Mouse (Mus musculus) bone marrow, adult 2 months (tissue): ENCODE measurements at regions not wholly inside any gene's neighbourhood (a gene's known extent, or its start where the extent isn't known, plus 50 kb on each side); places are given as distances from the start of the nearest gene placed in this dataset.

Experiments
- H3K27ac ChIP-seq: fragments of 200-500 bp; 2 replicates; pipeline ENCODE4 v1.5.1; 2012; ENCODE audit warnings: low read depth, mild to moderate bottlenecking, control low read depth, inconsistent platforms, low read length; ENCODE audit not compliant: control insufficient read depth, poor library complexity, insufficient read depth
- H3K4me1 ChIP-seq: fragments of 200-500 bp; 2 replicates; pipeline ENCODE4 v1.6.1; 2011; ENCODE audit warnings: low read length; ENCODE audit not compliant: control insufficient read depth, insufficient read depth
- H3K4me3 ChIP-seq: fragments of 200-500 bp; replicated peaks from 2 replicates; pipeline ENCODE3; 2011; ENCODE audit warnings: mild to moderate bottlenecking, low read depth, low read length, control low read depth; ENCODE audit not compliant: control insufficient read depth
- CTCF ChIP-seq: fragments of 200-500 bp; IDR thresholded peaks from 2 replicates; pipeline ENCODE4 v1.5.1; 2011; ENCODE audit warnings: low read length, control low read depth; ENCODE audit not compliant: control insufficient read depth, insufficient read depth
- POLR2A ChIP-seq: fragments of 200-500 bp; IDR thresholded peaks from 2 replicates; pipeline ENCODE4 v1.6.1; 2011; ENCODE audit warnings: low read depth, mild to moderate bottlenecking, control low read depth, low read length, borderline replicate concordance; ENCODE audit not compliant: control insufficient read depth
- WGBS: fragments of 180-500 bp; shearing (Covaris S2); methylation state at CpG from one replicate; pipeline ENCODE4 v1.1.7; 2018; 5-methylcytosine and 5-hydroxymethylcytosine counted together

DNA sequence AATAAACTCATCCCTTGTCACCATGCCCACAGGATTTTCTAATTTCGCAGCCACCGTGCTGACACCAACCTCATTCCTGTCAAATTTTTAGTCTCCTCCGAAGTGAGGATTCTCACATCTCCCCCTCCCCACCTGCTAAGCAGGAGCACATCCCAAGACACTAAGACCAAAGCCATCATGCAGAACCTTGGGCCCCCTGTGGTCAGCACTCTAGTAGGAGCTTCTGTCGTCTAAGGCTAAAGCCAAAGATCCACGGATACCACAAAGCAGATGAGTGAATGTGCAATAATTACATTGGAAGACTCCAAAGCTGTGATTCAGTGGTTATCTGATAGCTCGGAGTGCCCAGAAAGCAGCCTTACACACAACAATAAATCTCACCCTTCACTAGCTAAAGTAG is 283.5 kb downstream of the Basp1 start:
- H3K27ac ChIP-seq = no peak overlapping the region

DNA sequence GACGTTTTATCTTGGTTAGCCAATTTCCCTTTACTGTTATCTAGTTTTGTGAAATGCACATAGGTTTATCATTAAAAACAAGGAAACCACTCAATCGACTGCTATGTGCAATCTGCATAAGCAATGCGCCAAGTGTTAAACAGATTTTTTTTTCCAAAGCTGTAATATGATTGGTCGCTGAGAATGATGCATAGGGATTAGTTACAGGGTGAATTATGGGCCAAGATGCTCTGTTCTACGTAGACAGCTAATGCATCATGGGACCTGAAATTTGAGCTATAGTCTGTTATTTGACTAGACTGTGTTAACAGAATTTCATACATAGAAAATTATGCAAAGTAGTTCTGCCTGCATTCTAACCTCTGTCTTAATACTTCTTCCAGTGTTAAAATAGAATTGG is 284.0 kb downstream of the Basp1 start:
- no peak overlapping the region for H3K27ac ChIP-seq
- H3K4me1 ChIP-seq = no peaks in the 10 kb centered on the region
- WGBS = 68% methylated on average over 5 of the region's 5 CpGs
- no peak for TF ChIP-seq POLR2A
- no peak for TF ChIP-seq CTCF
- H3K4me3 ChIP-seq = no peak overlapping the region

More for the DNA sequence above, 283.5 kb downstream of the Basp1 start:
- Histone ChIP-seq H3K4me3 (no peak overlapping the region), H3K4me1 (no peaks in the 10 kb centered on the region)
- no peak for TF ChIP-seq CTCF
- no peak for TF ChIP-seq POLR2A
- WGBS = 76% methylated on average over 6 of the region's 6 CpGs

DNA sequence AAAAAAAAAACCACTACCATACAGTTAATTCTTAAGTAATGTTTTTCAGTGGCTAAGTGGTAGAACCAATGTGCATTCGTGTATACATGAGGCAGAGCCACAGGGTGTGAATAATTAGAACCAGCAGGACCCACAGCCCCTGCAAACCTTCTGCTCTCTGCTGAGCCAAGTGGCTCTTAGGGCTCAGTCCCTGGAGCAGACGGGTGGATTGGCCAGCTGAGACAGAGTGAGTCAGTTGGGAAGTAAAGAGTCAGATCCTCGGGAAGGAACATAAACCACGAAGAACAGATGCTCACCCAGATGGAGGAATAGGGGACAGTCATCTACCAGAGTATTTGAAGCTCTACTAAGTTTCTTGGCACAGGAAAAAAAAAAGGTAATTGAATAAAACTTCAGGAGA is 293.1 kb downstream of the Basp1 start:
- H3K27ac ChIP-seq = no peak overlapping the region
- TF ChIP-seq POLR2A (no peak), CTCF (no peak)
- H3K4me3 ChIP-seq = no peak overlapping the region
- H3K4me1 ChIP-seq = no peaks in the 10 kb centered on the region
- WGBS = 58% methylated on average over 4 of the region's 4 CpGs

DNA sequence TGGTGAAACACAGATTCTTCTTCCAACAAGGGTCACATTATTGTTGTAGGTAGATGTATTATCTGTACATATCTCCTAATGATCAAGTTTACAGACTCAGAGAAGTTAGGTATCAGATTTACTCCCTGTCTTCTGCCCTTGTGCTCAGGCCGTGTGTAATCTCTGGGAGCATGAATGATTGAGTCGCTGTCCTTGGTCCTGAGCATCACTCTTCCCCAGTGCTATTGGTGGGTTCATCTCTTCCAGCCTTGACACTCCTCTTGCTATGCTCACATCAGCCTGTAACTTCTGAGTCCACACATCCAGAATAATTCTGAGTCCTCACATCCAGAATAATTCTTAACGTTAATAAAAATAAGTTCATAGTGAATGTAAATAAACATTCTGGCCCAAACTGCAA is 295.6 kb downstream of the Basp1 start:
- 38% methylated on average over 3 of the region's 3 CpGs for WGBS
- no peaks in the 10 kb centered on the region for H3K4me1 ChIP-seq
- no peak for TF ChIP-seq CTCF
- TF ChIP-seq POLR2A = no peak
- no peak overlapping the region for H3K27ac ChIP-seq
- no peak overlapping the region for H3K4me3 ChIP-seq

DNA sequence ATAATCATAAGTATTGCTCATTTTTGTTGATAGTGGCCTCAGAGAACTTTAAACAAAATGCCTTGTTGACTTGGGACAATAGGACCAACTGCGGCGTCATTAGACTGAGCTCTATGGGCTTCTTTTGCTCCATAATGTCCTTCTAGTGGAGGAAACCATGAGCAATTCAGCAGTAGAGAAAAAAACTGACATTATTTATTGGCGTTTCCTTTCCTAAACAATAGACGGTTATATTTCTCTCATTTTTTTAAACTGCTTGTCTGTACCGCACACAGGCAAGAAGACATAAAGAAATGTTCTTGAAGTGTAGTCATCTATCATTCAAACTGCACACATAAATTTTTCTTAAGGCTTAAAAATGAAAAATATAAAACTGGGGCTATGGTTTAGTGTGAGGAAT is 310.8 kb downstream of the Basp1 start:
- WGBS = 39% methylated on average over 5 of the region's 5 CpGs
- no peak overlapping the region for H3K27ac ChIP-seq
- no peak overlapping the region for H3K4me3 ChIP-seq
- H3K4me1 ChIP-seq = no peaks in the 10 kb centered on the region
- TF ChIP-seq POLR2A = no peak
- no peak for TF ChIP-seq CTCF

DNA sequence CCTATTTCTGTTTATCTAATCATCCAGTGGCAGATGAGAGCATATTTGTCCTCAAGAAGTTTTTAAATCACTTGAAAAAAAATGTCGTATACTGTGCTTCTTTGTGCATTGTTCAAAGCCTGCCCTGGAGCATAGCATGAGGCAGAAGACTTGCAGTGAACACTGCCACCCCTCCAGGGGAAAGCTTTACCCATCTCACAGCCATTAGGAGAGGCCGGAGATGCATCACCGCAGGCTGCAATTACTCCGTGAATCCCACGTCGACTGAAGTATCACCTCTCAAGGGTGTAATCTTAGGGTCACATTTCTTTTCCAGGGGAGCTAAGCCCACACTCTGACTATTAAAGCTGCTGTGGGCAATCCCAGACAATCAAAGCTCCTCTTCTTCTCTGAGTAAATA is 319.8 kb downstream of the Basp1 start:
- Histone ChIP-seq H3K4me1 (no peaks in the 10 kb centered on the region), H3K4me3 (no peak overlapping the region), H3K27ac (no peak overlapping the region)
- 61% methylated on average over 6 of the region's 6 CpGs for WGBS
- TF ChIP-seq POLR2A (no peak), CTCF (no peak)

DNA sequence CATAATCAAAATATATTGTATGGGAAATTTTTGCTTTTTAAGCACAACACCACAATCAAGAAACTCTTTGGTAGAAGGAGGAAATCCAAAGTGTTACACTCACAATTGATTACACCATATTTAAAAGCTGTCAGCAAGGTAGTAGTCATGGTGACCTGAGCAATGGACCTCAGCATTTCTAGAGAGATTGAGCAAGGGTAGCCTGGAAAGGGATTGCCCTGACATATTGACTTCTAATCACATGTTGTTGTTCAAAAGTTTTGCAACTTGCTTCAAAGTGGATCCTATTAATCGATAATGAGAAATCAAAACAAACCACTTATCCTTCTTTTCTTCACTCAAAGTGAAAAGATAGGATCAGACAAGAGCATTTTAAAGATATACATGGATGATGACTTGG is 343.9 kb downstream of the Basp1 start:
- WGBS = 80% methylated on average over 1 of the region's 1 CpGs
- no peak for TF ChIP-seq POLR2A
- no peak for TF ChIP-seq CTCF
- H3K4me1 ChIP-seq = no peaks in the 10 kb centered on the region

DNA sequence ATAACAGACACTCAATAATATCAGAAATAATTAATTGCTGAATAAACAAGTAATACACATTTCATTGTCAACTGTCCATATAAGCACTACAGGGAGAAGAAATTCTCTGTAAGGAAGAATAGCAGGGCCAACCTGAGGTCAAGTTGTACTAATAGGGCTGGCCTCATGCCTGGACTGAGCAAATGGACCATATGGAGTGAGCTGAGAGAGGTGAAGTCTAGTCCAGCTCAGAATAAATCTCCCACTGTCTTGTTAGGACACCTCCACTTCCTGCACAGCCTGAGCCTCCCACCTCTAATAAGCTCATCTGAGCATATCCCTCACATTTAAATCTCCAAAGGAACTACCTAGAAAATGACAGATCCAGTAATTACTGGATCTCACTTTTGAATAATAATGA is 354.2 kb downstream of the Basp1 start:
- no peaks in the 10 kb centered on the region for H3K4me1 ChIP-seq
- no peak overlapping the region for H3K27ac ChIP-seq
- H3K4me3 ChIP-seq = no peak overlapping the region
- TF ChIP-seq POLR2A = no peak
- TF ChIP-seq CTCF = no peak

More for the DNA sequence above, 343.9 kb downstream of the Basp1 start:
- no peak overlapping the region for H3K4me3 ChIP-seq
- H3K27ac ChIP-seq = no peak overlapping the region

DNA sequence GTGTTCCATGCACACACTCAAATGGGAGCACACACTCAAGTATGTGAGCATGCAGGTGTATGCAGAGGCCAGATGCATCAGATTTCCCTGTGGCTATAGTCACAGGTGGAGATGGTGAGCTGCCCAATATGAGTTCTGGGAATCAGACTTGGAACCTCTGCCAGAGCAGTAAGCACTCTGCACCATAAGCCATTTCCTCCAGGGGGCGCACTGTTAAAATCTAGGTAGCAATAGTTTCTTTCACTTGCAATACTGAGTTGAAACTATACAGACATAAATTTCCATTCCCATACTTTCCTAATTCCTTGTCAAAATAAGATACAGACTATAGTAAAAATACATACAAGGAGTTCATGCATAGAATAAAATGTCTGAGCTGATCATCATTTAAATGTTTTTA is 365.7 kb downstream of the Basp1 start:
- Histone ChIP-seq H3K4me1 (no peaks in the 10 kb centered on the region), H3K4me3 (no peak overlapping the region), H3K27ac (no peak overlapping the region)
- WGBS = 18% methylated on average over 1 of the region's 1 CpGs
- TF ChIP-seq POLR2A (no peak), CTCF (0 out of 2 replicates have a peak, but pooled peaks have one; percentile 11)
